Mouse (Mus musculus): Measurements from ENCODE around the gene Lgals2.

Gene Lgals2

DNA sequence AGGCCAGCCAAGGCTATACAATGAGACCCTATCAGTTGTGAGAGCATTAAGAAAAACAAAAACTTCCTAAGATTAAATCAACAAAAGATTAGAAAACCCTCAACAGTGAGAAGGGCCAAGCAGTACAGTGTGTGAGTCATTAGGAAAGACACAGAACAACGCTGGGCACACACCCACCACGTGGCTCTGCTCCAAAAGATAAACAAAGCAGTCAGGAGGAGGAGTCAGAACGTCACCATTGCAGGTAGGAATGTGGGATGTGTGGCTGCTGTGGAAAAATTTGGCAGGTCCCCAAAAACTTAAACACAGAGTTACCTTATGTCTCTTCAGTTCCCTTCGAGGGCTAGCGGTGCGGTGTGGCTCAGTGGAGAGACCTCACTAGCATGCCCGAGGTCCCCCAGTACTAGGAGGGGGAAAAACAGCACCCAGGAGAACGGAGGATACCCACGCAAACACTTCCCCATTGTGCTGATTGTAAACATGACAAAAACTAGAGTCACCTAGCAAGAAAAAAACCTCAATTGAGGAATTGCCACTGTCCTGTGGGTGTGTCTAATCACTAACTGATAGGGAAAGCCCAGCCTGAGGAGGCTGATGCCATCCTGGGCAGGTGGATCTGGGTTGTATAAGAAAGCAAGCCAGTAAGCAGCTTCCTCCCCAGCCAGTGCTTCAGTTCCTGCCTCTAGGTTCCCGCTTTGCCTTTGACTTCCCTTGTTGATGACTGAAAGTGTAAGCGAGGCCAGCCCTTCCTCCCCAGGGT, 39.8 kb downstream of the Lgals2 start:
- DNase-seq (ENCODE audit: low spot score in 2 of 2) = peak; percentile 22 to 37

DNA sequence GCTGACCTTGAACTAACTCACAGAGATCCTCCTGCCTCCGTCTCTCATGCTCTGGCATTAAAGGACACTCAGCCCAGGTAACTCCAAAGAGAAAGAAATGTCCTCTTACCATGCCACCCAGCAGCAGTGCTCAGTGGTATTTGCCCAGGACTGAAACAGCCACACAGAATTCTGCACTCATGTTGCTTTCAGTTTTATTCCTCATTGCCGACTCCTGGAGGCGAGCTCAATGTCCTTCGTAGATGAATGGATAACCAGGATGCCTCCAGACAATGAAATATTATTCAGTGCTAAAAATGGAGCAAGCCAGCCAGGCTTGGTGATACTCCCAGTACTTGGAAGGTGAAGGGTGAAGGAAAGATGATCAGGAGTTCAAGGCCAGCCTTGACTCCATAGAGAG, 41.7 kb downstream of the Lgals2 start:
- DNase-seq (ENCODE audit: low spot score in 2 of 2) = no peak

- DNase-seq (ENCODE audit: low spot score in 2 of 2) = no peak
Observed at GRCm38 (mm10) chr15:78810146-78810545, 45.2 kb downstream of the Lgals2 start.

DNA sequence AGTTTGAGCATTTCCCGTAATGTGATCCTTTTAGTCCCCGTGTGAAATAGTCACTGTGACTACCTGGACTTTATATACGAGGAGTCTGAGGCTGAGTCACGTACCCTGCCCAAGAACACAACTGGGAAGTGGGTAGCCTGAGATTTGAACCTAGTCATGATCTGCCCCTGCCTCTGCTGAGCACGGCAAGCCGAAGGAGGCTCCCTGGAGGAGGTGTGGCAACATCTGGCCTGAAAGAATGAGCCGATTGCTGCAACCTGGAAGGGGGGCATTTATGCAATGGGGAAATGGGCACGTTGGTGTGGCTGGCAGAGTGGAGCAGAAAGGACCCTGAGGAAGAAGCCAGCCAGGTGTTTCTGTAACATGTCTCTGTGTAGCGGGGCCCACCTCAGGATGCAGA, 45.6 kb downstream of the Lgals2 start:
- DNase-seq (ENCODE audit: low spot score in 2 of 2) = no peak

DNA sequence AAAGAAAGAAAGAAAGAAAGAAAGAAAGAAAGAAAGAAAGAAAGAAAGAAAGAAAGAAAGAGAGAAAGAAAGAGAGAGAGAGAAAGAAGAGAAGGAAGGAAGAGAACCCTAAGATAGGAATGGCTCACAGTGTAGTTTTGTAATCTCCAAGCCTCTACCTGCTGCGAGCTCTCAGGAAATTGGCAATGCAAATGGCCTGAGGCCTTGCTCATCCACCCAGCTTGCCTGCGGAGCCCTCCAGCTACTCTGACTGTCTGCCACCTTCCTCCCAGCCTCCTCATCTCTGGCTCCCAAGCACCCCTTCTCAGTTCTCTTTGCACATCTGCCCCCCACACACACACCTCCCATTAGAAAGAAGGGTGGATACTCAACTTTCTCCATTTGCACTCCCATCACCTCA, 46.3 kb downstream of the Lgals2 start:
- no peak for DNase-seq (ENCODE audit: low spot score in 2 of 2)

DNA sequence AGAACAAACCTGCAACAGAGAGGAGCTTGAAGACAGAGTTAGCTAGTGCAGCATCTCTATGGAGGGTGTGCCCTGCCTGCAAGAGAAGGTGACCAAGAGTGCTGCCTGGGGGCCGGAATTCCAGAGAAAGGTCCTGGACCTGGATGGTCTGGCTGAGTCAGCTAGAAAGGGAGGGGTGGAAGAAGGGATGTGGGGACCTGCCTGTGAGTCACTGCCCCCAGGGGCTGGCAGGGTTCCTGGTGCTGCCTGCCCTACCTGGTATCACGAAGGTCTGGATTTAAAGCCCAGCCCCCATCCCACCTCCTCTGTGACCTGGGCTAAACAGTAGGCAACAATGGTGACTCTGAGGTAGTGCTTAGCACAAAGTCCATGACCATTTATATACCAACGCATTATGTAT, 48.2 kb downstream of the Lgals2 start:
- DNase-seq (ENCODE audit: low spot score in 2 of 2) = no peak

DNA sequence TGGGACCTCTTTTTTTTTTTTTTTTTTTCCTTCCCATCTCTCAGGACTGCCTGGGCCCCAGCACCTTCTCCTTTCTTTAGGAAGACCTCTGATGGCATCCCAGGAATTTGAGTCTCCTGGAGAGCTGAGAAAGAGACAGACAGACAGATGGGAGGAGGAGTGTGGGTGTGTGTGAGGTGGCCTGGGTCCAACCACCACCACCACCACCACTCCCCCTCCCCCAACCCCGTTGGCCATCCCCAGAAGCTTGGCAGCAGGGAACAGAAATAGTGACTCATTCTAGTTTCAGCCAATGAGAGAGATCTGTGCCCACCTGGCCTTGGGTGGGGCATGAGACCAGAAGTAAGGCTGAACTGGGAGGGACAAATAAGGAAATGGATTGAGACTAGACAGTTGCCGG, 48.7 kb downstream of the Lgals2 start:
- DNase-seq (ENCODE audit: low spot score in 2 of 2) = peak; percentile 26 to 27

- no peak for DNase-seq (ENCODE audit: low spot score in 2 of 2)
Observed at GRCm38 (mm10) chr15:78805351-78805750, 50.0 kb downstream of the Lgals2 start.

GRCm38 (mm10) chr15:78804326-78804725, 51.0 kb downstream of the Lgals2 start:
- DNase-seq (ENCODE audit: low spot score in 2 of 2) = no peak

DNA sequence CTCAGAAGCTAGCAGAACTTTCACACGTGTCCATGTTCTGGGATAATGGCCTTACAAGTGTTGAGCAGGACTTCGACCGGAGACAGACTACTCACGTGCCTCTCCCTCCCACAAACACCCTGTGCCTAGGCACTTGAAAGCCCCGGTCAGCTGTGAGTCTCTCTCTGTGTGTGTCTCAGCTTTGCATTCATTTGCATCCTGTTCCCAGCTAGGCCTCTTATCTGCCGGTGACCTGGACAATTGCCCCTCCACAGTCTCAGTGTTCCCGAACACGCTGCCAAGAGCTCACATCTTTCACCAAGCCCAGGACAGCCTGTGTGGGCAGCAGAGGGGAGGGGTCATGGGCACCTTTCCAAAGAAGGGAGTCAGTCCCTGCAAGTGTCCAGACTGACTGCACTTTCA, 51.8 kb downstream of the Lgals2 start:
- no peak for DNase-seq (ENCODE audit: low spot score in 2 of 2)

GRCm38 (mm10) chr15:78802776-78803391, 52.4 kb downstream of the Lgals2 start, which contains the start of gene Card10:
Card10 (minus strand) TSS chr15:78803042.
- DNase-seq (ENCODE audit: low spot score in 2 of 2) = no peak

GRCm38 (mm10) chr15:78801971-78802741, 53.2 kb downstream of the Lgals2 start:
- no peak for DNase-seq (ENCODE audit: low spot score in 2 of 2)

DNA sequence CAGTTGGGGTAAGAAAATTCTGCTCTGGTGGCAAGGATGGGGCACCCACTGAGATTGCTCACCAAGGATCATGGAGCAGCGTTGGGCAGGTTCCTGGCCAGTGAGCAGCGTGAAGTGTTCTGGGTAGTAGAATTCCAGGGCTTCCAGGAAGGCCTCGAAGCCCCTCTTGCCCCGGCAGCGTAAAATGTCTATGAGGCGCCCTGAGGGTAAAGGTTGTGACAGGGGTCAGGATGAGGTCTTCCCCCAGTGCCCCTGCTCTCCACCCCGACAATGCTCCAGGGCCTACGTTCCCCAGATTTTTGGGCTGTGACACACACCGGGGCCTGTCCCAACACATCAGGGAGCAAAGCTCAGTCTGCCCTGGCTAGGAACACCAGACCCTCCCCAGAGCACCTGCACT, 53.8 kb downstream of the Lgals2 start:
- no peak for DNase-seq (ENCODE audit: low spot score in 2 of 2)
